Mouse (Mus musculus) cortical plate, adult 2 months (tissue): ENCODE measurements around the gene Gemin5.

Experiments
- CTCF ChIP-seq: fragments of 200-500 bp; IDR thresholded peaks from 2 replicates; pipeline ENCODE4 v1.5.1; 2011; ENCODE audit warnings: mild to moderate bottlenecking, control low read depth, low read length; ENCODE audit not compliant: insufficient read depth; ENCODE audit errors: extremely low read depth
- POLR2A ChIP-seq: fragments of 200-500 bp; IDR thresholded peaks from 2 replicates; pipeline ENCODE4 v1.6.1; 2011; ENCODE audit warnings: mild to moderate bottlenecking, low read length, control low read depth; ENCODE audit not compliant: insufficient read depth; ENCODE audit errors: extremely low read depth

DNA sequence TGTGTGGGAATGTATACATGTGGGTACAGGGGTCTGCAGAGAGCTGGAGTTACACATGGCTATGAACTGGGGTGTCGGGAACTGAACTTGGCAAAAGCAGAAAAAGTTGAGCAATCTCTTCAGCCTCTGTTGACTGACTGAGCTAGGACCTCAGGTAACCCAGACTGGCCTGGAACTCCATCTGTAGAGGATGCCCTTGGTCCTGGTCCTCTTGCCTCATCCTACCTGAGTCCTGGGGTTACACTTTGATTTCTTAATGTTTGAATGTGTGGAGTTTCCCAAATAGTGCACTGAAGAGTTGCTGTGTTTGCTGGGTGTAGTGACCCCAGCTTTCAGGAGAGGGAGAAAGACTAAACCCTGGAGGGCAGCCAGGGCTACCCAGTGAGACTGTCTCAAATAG, 72.8 kb downstream of the Gemin5 start:
- TF ChIP-seq POLR2A (no peak), CTCF (no peak)
